Mouse (Mus musculus) liver, adult 2 months (tissue): ENCODE results near the gene Cys1.

ENCODE experiments used
- CTCF ChIP-seq: fragments of 200-500 bp; IDR thresholded peaks from 2 replicates; pipeline ENCODE4 v1.5.1; 2011; ENCODE audit warnings: low read depth, low read length, control low read depth
- POLR2A ChIP-seq: fragments of 200-500 bp; IDR thresholded peaks from 2 replicates; pipeline ENCODE4 v1.6.1; 2011; ENCODE audit warnings: low read length, control low read depth; ENCODE audit not compliant: insufficient read depth; ENCODE audit errors: extremely low read depth

- TF ChIP-seq CTCF = no peak
- no peak for TF ChIP-seq POLR2A
Measured at GRCm38 (mm10) chr12:24708824-24709218, 27.2 kb upstream of the Cys1 start.
